Mouse (Mus musculus) MEL (cell line): ENCODE results near the gene Dpp9. TPM values are rescaled to one million over a fixed set of nuclear protein-coding genes. Genes with fewer than 3 reads are reported as not detected.

Source experiments
- DNase-seq: peaks from one replicate; pipeline ENCODE4 v3.0.0; 2011; ENCODE audit warnings: low read depth, low spot score
- H3K27ac ChIP-seq: 2 replicates; pipeline ENCODE4 v1.5.1; 2012; ENCODE audit warnings: low read depth, mild to moderate bottlenecking, control low read depth, low read length, moderate library complexity; ENCODE audit not compliant: control insufficient read depth
- H3K27me3 ChIP-seq, 2 experiments: fragments of 150-350 bp in 1 of 2; sonication (generic) in 1 of 2; 2 replicates each; pipeline ENCODE4 v1.6.1; 2012; ENCODE audit warnings: low read length in 2 of 2, mild to moderate bottlenecking in 2 of 2, improper control_type of control experiment in 1 of 2, moderate library complexity in 1 of 2; ENCODE audit not compliant: insufficient read depth in 2 of 2, control insufficient read depth in 1 of 2
- H3K36me3 ChIP-seq, 2 experiments: 2 replicates each; pipeline ENCODE4 v1.6.1; 2012 to 2014; ENCODE audit warnings: low read length in 2 of 2, improper control_type of control experiment in 1 of 2, inconsistent platforms in 1 of 2, mild to moderate bottlenecking in 1 of 2; ENCODE audit not compliant: insufficient read depth in 2 of 2, control insufficient read depth in 1 of 2
- H3K4me1 ChIP-seq, 2 experiments: fragments of 150-350 bp in 1 of 2; sonication (generic) in 1 of 2; 2 replicates each; pipeline ENCODE4 v1.6.1; 2012; ENCODE audit warnings: low read length in 2 of 2, improper control_type of control experiment in 1 of 2, mild to moderate bottlenecking in 1 of 2; ENCODE audit not compliant: insufficient read depth in 2 of 2, control insufficient read depth in 1 of 2
- H3K4me3 ChIP-seq, 2 experiments: fragments of 150-350 bp in 1 of 2; sonication (generic) in 1 of 2; 2 replicates each; pipeline ENCODE4 v1.5.1; 2012; ENCODE audit warnings: low read depth in 2 of 2, low read length in 2 of 2, mild to moderate bottlenecking in 2 of 2, moderate library complexity in 2 of 2, control low read depth in 1 of 2, improper control_type of control experiment in 1 of 2; ENCODE audit not compliant: control insufficient read depth in 1 of 2, insufficient read depth in 1 of 2
- H3K79me2 ChIP-seq: 2 replicates; pipeline ENCODE4 v1.6.1; 2012; ENCODE audit warnings: mild to moderate bottlenecking, low read length, moderate library complexity; ENCODE audit not compliant: control insufficient read depth, poor library complexity, insufficient read depth
- H3K9ac ChIP-seq: 2 replicates; pipeline ENCODE4 v1.6.1; 2012; ENCODE audit warnings: low read depth, mild to moderate bottlenecking, control low read depth, low read length, moderate library complexity; ENCODE audit not compliant: control insufficient read depth, poor library complexity, severe bottlenecking
- H3K9me3 ChIP-seq: fragments of 150-350 bp; sonication (generic); replicated peaks from 2 replicates; pipeline ENCODE4 v1.6.1; 2012; ENCODE audit warnings: mild to moderate bottlenecking, low read length, improper control_type of control experiment, moderate library complexity; ENCODE audit not compliant: insufficient read depth
- BHLHE40 ChIP-seq: IDR thresholded peaks from 2 replicates; pipeline ENCODE4 v1.6.1; 2012; ENCODE audit warnings: low read depth, mild to moderate bottlenecking, inconsistent platforms, low read length, improper control_type of control experiment, borderline replicate concordance
- CHD2 ChIP-seq: IDR thresholded peaks from 2 replicates; pipeline ENCODE4 v1.6.1; 2011; ENCODE audit warnings: low read length, improper control_type of control experiment
- ELF1 ChIP-seq: IDR thresholded peaks from 2 replicates; pipeline ENCODE4 v1.6.1; 2014; ENCODE audit warnings: low read depth, mild to moderate bottlenecking, inconsistent platforms, low read length, improper control_type of control experiment, moderate library complexity
- EP300 ChIP-seq, 2 experiments: IDR thresholded peaks; 2 replicates each; pipeline ENCODE4 v1.6.1; 2011; ENCODE audit warnings: improper control_type of control experiment in 2 of 2, low read length in 2 of 2, low read depth in 1 of 2, mild to moderate bottlenecking in 1 of 2
- ETS1 ChIP-seq: IDR thresholded peaks from 2 replicates; pipeline ENCODE4 v1.6.1; 2012; ENCODE audit warnings: low read depth, mild to moderate bottlenecking, inconsistent platforms, low read length, improper control_type of control experiment, moderate library complexity
- GABPA ChIP-seq: IDR thresholded peaks from 2 replicates; pipeline ENCODE4 v1.6.1; 2012; ENCODE audit warnings: low read depth, mild to moderate bottlenecking, inconsistent platforms, low read length, improper control_type of control experiment, moderate library complexity
- GATA1 ChIP-seq: IDR thresholded peaks from 2 replicates; pipeline ENCODE4 v1.6.1; 2011; ENCODE audit warnings: low read depth, low read length, improper control_type of control experiment
- HCFC1 ChIP-seq: IDR thresholded peaks from 2 replicates; pipeline ENCODE4 v1.6.1; 2012; ENCODE audit warnings: low read depth, mild to moderate bottlenecking, inconsistent platforms, low read length, improper control_type of control experiment, moderate library complexity
- KAT2A ChIP-seq: conservative IDR thresholded peaks from 2 replicates; pipeline ENCODE4 v1.6.1; 2012; ENCODE audit warnings: low read depth, low read length, improper control_type of control experiment, inconsistent platforms
- MAFK ChIP-seq: IDR thresholded peaks from 2 replicates; pipeline ENCODE4 v1.6.1; 2011; ENCODE audit warnings: low read depth, mild to moderate bottlenecking, low read length, improper control_type of control experiment, borderline replicate concordance
- NRF1 ChIP-seq: IDR thresholded peaks from 2 replicates; pipeline ENCODE4 v1.6.1; 2014; ENCODE audit warnings: low read depth, mild to moderate bottlenecking, inconsistent platforms, low read length, improper control_type of control experiment, moderate library complexity; ENCODE audit not compliant: poor library complexity, insufficient read depth, severe bottlenecking
- POLR2AphosphoS2 ChIP-seq: IDR thresholded peaks from 2 replicates; pipeline ENCODE4 v1.6.1; 2011; ENCODE audit warnings: low read length, improper control_type of control experiment
- RAD21 ChIP-seq: IDR thresholded peaks from 2 replicates; pipeline ENCODE4 v1.6.1; 2011; ENCODE audit warnings: mild to moderate bottlenecking, low read depth, low read length, improper control_type of control experiment
- RCOR1 ChIP-seq: IDR thresholded peaks from 2 replicates; pipeline ENCODE4 v1.6.1; 2012; ENCODE audit warnings: low read depth, mild to moderate bottlenecking, inconsistent platforms, low read length, improper control_type of control experiment
- SMC3 ChIP-seq: IDR thresholded peaks from 2 replicates; pipeline ENCODE4 v1.6.1; 2011; ENCODE audit warnings: low read depth, low read length, improper control_type of control experiment
- TCF12 ChIP-seq: IDR thresholded peaks from 2 replicates; pipeline ENCODE4 v1.6.1; 2014; ENCODE audit warnings: low read depth, mild to moderate bottlenecking, inconsistent platforms, low read length, improper control_type of control experiment, moderate library complexity
- USF2 ChIP-seq, 2 experiments: IDR thresholded peaks; 2 replicates each; pipeline ENCODE4 v1.6.1; 2011 to 2012; ENCODE audit warnings: improper control_type of control experiment in 2 of 2, low read length in 2 of 2, borderline replicate concordance in 1 of 2, inconsistent platforms in 1 of 2, low read depth in 1 of 2, mild to moderate bottlenecking in 1 of 2; ENCODE audit not compliant: insufficient read depth in 1 of 2
- ZC3H11A ChIP-seq: IDR thresholded peaks from 2 replicates; pipeline ENCODE4 v1.6.1; 2012; ENCODE audit warnings: low read depth, mild to moderate bottlenecking, inconsistent platforms, low read length, improper control_type of control experiment
- ZKSCAN1 ChIP-seq: IDR thresholded peaks from 2 replicates; pipeline ENCODE4 v1.6.1; 2012; ENCODE audit warnings: low read depth, mild to moderate bottlenecking, inconsistent platforms, low read length, improper control_type of control experiment, moderate library complexity
- ZMIZ1 ChIP-seq: IDR thresholded peaks from 2 replicates; pipeline ENCODE4 v1.6.1; 2012; ENCODE audit warnings: low read depth, mild to moderate bottlenecking, inconsistent platforms, low read length, improper control_type of control experiment, moderate library complexity
- ZNF384 ChIP-seq: IDR thresholded peaks from 2 replicates; pipeline ENCODE4 v1.6.1; 2012; ENCODE audit warnings: low read depth, mild to moderate bottlenecking, inconsistent platforms, low read length, improper control_type of control experiment
- polyA plus RNA-seq, 2 experiments: library from polyadenylated mRNA; stranded (reverse) in 1 of 2; unstranded in 1 of 2; fragments of >175 nt in 1 of 2; fragments of >200 nt in 1 of 2; gene quantifications; 2 replicates each; pipeline versions ENCODE4 v1.2.1 to v1.2.4; 2012; ENCODE audit warnings: low replicate concordance in 2 of 2, low read depth in 1 of 2; ENCODE audit not compliant: insufficient read length in 2 of 2, insufficient read depth in 1 of 2, missing spikeins in 1 of 2
- total RNA-seq: library from RNA; depleted of rRNA; stranded (reverse); fragments of 300-350 nt; gene quantifications from 2 replicates; pipeline ENCODE4 v1.2.3, GENCODE M21; 2012

The Dpp9 gene
- total and polyA plus RNA-seq, 3 experiments = 36.3 to 67.2 TPM; not detected in 1

DNA sequence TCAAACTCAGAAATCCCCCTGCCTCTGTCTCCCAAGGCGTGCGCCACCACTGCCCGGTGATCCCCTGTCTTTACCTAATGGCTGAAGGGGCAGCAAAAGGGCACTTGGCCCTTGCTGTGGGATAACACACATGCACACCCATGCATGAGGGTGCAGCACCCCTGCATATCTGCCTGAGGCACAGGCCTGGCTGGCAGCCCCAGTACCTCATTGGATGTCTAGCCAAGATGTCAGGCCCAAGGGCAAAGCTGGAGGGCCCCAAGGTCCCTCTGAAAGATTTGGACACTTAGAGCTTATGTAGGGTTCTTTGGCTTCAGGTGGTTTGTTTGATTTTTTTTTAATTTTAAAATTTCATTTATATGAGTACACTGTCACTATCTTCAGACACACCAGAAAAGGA lies 43.3 kb downstream of the Dpp9 start:
- H3K4me3 ChIP-seq = no peak overlapping the region
- no peaks in the 10 kb centered on the region; the same call in 1 of the 2 replicates for H3K79me2 ChIP-seq
- no peaks in the 10 kb centered on the region for H3K9me3 ChIP-seq
- no peak for TF ChIP-seq NRF1
- no peak for TF ChIP-seq MAFK
- TF ChIP-seq GATA1 = no peak
- no peak for TF ChIP-seq ZKSCAN1
- TF ChIP-seq ZMIZ1 = no peak
- no peak for TF ChIP-seq TCF12
- no peak for TF ChIP-seq SMC3
- TF ChIP-seq EP300 (IDR thresholded peaks at IDR 0.05; ENCODE audit: low read depth in 1 of 2, low read length in 2 of 2) = no peak
- TF ChIP-seq ETS1 = no peak
- no peak for TF ChIP-seq POLR2AphosphoS2
- no peak for TF ChIP-seq CHD2
- no peak for TF ChIP-seq USF2 (IDR thresholded peaks at IDR 0.05; ENCODE audit: borderline replicate concordance in 1 of 2, insufficient read depth in 1 of 2, low read depth in 1 of 2, low read length in 2 of 2)
- TF ChIP-seq KAT2A = no peak
- H3K36me3 ChIP-seq = no peaks in the 10 kb centered on the region; a peak in 1 of 4 replicates
- H3K4me1 ChIP-seq = no peaks in the 10 kb centered on the region
- DNase-seq = no peak
- H3K27me3 ChIP-seq = no peaks in the 10 kb centered on the region
- H3K9ac ChIP-seq = no peak overlapping the region
- no peak overlapping the region for H3K27ac ChIP-seq

GRCm38 (mm10) chr17:56173401-56174046 lies 45.2 kb downstream of the Dpp9 start:
- H3K9ac ChIP-seq = no peak overlapping the region

More at GRCm38 (mm10) chr17:56173401-56174046, 45.2 kb downstream of the Dpp9 start:
- TF ChIP-seq ZNF384 (no peak), NRF1 (no peak), ELF1 (no peak), GABPA (no peak), ZC3H11A (no peak), HCFC1 (no peak), GATA1 (no peak), BHLHE40 (no peak), ETS1 (no peak), RAD21 (no peak), RCOR1 (no peak)
- Histone ChIP-seq H3K27ac (no peak overlapping the region), H3K36me3 (no peaks in the 10 kb centered on the region), H3K79me2 (no peaks in the 10 kb centered on the region), H3K9me3 (no peaks in the 10 kb centered on the region), H3K27me3 (no peaks in the 10 kb centered on the region), H3K4me3 (no peak overlapping the region), H3K4me1 (no peaks in the 10 kb centered on the region)
- peak; percentile 23 for DNase-seq
